Mouse (Mus musculus) urinary bladder, postnatal 25 days (tissue): ENCODE data around the gene Susd2.

Source experiments
- DNase-seq: peaks from one replicate; pipeline ENCODE4 v3.0.0; 2022; ENCODE audit warnings: low spot score

Gene Susd2

DNA sequence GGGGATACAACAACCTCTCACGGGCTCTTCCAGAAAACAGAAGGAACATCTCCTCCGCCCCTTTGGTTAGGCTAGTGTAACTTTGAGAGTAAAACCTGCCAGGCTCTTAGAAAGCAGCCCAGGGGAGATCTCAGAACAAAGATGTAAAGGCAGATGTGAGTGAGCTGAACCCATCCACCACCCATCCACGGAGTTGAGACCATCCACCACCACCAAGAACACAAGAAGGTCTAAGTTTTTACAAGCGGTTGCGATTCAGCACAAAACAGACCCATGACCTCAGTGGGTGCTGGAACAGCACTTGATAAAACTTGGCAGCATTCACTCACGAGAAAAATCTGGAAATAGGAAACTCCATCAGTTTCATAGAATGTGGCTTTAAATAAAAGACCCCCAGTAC lies 17.9 kb downstream of the Susd2 start:
- no peak for DNase-seq

DNA sequence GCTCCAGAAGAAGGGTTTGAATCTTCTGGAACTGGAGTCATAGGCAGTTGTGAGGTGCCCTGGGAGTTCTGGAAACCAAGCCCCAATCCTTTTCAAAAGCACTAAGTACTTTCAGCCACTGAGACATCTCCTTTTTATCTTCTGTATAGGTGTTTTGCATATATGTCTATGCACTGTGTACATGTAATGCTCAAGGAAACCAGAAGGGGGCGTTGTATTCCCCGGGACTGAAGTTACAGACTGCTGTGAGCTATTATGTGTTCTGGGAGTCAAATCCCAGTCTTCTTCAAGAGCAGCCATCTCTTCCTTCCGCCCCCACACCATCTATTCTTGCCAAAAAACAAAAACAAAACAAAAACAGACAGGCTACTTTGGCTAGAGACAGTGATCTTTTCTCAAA lies 23.0 kb downstream of the Susd2 start:
- no peak for DNase-seq

DNA sequence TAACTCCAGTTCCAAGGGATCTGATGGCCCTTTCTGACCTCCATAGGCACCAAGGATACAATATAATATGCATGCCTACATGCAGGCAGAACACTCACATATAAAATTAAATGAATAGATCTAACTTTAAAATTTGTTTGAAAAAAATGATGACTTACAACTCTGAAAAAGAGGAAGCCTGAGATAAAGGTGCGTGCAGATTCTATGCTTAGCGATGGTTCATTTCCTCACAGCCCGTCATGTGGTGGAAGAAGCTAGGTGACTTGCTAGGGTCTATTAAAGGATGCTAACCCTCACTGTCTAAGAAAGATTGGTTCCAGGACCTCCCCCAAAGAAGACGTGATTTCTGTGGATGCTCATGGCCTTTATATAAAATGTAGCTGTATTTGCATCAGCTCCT lies 27.8 kb downstream of the Susd2 start:
- DNase-seq, result no peak

DNA sequence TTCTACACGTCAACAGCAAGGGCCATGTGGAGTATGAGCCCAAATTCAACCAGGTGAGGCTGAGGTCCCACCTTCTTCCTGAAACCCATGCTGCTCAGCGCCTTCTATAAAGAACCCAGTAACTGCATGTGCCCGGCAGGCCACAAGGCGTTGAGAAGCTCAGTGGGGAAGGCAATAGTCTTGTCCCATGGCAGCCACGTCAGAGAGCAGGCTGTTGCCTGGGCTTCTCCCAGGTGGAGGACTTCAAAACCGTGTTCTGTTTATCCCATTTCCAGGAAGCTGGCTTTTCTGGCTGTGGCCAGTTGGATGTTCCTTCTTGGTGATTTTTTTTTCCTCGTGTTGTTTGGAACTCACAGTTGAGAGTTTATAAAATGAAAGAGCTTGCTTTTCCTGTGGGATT lies 33.3 kb downstream of the Susd2 start:
- no peak for DNase-seq

DNA sequence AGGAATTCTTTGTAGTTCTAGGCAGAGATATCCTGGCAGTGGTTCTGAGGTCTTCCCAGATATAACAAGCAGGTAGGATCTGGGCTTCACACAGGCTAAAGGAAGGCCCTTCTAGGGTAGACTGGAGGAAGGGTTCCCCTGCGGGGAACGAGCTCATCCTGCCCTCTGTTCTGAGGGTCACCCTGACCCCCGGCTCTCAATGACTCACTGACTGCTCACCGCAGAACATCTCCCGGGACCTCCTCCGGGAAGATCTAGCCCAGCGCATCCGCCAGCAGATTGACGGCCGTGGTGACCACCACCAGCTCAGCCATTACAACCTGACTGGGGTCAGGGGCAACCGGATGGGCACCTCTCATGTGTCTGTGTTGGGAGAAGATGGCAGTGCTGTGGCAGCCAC lies 34.8 kb downstream of the Susd2 start:
- no peak for DNase-seq

DNA sequence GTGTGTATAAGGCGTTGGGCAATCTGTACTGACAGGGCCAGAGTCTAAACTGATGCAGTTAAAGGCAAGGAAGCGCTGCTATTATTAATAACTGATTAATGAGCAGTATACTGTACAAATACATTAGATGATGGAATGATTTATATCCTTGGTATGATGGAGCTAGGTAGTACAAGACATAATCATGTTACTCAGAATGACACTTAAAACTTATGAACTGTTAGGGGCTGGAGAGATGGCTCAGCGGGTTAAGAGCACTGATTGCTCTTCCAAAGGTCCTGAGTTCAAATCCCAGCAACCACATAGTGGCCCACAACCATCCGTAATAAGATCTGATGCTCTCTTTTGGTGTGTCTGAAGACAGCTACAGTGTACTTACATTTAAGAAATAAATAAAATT lies 36.6 kb downstream of the Susd2 start:
- no peak for DNase-seq

DNA sequence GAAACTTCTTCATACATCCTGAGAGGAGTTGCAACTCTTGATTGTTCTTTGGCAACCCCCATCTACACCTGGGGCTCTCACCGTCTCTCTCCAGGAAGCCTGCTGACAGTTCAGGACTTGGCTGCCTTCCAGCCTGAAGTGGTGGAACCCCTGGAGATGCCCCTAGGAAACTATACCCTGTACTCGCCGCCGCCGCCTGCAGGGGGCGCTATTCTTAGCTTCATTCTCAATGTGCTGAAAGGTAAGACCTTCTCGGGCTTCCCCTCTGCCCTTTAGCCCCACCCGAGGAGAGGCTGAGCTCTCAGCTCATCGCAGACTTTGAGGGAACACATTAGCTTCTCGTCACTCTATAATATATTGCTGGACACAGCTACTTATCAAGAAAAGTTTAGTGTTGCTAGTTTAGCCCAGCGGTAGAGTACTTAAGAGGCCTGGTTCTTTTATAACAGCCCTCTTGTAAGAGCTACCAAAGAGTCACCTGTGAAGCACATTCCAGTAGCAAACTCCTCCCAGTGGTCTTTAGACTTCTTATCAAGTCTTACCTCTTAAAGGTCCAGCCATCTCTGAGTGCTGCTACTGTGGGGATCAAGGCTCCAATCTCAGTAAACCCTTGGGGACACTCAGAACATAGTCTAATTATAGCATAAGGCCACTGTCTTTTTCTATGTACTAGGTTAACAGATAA lies 38.5 kb downstream of the Susd2 start:
- no peak for DNase-seq

DNA sequence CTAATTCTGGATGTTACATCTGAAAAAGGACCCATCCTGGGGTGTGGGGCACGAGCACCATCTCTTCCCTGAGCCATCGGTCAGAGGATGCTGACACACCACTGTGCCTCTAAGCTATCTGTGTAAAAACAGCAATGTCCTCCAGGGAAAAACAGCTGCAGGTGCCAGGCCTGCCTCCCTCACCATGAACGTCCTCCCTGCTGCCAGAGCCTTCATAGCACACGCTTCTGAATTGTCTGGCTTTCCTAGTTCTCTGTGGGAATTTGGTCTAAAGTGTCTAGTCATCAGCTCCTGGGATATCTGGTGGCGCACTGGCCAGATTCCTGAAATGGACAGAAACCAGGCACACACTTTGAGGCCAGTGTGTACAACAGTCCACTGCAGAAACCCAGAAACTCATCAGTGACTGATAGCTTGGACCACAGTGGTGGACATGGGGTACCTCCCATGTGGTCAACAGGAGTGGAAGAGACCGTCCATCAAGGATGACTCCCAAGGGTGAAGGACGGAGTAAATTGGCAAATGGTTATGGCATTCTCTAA lies 43.5 kb downstream of the Susd2 start:
- DNase-seq, result no peak

DNA sequence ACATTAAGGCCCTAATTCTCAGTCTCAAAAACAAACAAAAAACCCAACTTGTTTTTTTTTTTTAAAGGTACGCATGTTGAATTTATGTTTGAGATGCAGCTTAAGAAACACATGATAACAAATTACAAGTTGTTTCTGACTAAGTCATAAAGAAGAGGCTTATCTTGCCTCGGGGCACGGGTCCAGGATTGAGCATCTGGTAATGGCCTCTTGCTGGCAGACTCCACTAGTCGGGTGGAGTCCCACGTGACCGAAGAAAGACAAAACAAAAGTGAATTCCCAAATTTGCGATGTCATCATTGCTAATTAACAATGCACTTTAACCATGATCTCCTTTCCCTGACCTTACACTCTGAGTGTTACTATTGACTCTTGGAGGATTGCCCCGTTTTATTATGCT lies 47.8 kb downstream of the Susd2 start:
- peak; percentile 64 for DNase-seq

DNA sequence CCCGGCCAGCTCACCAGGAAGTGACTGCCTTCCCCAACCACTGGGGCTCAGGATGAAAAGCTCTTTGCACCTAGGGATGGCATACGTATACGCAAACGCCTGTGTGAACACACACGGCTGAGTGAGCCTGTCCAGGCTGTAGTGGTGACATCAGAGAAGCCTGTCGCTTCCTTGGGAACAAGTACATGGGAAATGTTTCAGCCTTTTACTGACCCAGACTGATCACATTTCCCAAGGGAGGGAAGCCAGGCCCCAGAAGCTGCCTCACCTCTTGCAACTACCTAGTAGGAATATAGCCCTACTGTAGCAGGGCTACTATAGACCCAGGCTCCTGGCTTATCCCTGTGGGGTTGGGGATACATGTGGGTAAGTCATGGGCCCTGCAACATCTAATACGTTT lies 51.2 kb downstream of the Susd2 start:
- DNase-seq, result no peak

DNA sequence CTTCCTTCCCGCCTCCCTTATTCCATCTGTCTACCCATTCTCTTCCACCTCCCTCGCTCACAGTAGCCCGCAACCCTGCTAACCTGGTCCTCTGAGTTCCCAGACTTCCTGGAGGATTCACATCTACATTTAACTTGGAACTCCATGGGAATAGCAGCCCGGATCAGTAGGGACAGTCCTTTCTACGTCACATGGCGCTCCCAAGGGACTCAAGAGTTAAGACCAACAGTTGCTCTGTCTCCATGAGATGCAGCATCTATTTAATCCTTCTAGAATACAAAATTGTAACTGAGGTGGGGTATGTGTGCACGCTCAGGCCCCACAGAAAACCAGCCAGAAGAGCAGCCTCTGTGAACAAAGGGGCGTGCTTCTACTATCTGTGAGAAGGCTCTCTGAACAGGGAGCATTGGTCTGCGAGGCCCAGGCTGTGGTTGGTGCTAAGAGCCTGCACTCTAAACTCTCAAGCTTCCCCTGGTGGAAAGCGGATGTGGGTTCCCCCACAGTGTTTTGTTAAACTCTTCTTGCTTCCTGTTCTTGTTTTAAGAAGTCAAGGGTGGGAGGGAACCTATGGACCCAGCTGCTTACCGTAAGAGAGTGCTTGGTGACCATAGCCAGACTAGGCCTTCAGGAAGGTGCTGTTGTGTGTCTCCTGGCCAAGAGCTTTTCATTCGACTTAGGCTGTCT lies 52.5 kb downstream of the Susd2 start:
- DNase-seq, result no peak

DNA sequence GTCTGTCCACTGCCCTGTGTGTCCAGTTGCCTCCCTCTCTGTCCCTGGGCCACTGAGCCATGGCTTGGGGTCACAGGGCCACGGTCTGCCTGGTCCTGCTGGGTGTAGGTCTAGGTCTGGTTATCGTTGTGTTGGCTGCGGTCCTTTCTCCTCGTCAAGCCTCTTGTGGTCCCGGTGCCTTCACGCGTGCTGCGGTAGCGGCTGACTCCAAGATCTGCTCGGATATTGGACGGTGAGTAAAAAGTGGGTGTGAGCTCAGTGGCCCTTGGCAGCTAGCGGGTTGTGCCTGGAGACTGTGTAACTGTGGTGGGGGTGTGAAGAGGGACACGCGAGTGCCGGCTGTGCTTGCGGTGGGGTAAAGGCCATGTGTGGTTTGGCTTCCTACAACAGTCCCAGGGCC lies 54.2 kb downstream of the Susd2 start:
- DNase-seq, result no peak

DNA sequence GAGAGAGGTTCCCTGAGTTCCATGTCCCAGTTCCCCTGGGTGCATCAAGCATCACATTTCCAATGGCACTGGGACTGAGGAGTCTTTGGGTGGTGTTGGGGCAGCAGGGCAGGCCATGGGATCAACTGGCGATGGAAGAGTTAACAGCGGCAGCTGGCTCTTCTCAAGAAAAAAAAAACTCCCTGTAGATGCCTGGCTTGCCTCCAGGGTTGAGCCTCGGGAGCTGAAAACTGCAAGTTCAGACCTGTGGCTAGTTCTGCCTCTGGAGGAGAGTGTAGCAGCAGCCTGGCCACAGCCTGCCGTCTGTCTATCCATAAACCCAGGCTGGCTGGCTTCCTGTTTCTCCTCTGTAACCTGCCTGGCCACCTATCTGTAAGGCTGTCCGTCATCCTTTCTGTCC lies 54.7 kb downstream of the Susd2 start, which contains the start of gene Ggt5:
TSS of gene Ggt5 (plus strand) at position 212 of the 400 bp plus-strand sequence.
- DNase-seq, result peak; percentile 46

DNA sequence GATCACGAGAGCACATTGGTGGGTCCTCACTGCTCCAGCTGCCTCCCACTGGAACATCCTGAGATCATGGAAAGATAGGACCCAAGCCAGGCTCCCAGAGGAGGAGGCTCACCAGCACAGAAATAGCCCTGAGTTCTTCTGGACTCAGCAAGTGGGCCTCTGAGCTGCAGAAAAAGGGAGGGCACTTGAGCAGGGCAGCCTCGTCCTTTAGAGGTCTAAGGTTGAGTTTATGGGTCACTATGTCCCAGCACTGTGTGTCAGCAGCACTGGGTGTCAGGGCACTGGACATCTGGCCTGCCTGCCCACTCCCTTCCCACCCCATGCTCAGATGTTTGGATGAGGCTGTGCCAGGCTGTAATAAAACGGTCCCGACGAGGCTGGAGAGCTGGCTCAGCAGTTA lies 55.5 kb downstream of the Susd2 start:
- DNase-seq, result no peak

DNA sequence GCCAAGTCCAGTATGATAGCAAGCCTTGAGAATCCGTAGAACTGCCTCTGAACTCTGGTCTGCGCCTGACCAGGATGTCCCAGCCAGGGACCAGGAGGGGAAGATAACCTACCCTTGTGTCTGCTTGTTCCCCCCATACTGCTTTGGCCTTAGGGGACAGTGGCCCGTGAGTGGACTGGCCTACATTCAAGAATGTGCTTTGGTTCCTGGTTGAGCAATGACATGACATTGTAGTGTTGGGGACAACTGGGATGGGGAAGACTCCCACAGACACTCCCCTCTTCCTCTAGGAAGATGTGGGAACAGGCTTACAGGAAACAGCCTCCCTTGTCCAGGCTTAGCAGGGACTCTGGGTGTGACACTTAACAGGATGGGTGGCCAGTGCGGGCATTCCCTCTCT lies 56.0 kb downstream of the Susd2 start:
- no peak for DNase-seq
